1 mouse cellular context compared by ENCODE assay signal in the genomic region with DNA sequence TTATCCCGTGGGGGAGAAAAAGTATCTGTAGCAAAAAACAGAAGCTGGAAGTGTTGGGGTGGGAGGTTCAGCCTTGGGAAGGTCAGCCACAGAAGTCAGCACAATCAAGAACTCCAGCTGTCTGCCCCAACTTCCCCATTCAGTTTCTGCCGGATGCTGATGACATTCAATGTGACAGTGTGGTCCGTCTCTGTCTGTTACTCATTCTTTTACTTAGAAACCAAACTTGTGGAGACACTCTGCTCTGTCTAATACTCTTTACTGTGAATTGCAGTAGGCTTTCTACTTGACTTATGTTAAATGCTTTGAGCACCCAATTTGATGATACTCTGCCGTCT.
TF ChIP-seq lines count a peak whose summit lies in the region.

No protein-coding gene starts in this region.

TF ChIP-seq in MEL, 35 proteins besides CTCF, POLR2A, EP300 and RAD21 (continued from another document):
- no peak for TF ChIP-seq MAZ (IDR thresholded peaks at IDR 0.05; ENCODE audit: low read depth, low read length)
- peak; percentile 39; the same call in 1 of the 2 replicates for TF ChIP-seq ZNF384 (IDR thresholded peaks at IDR 0.05; ENCODE audit: low read depth, low read length)
- TF ChIP-seq ELF1 (IDR thresholded peaks at IDR 0.05; ENCODE audit: low read depth, low read length) = no peak
- TF ChIP-seq RCOR1 (IDR thresholded peaks at IDR 0.05; ENCODE audit: low read depth, low read length) = peak; percentile 39; the same call in 1 of the 2 replicates
- TF ChIP-seq MXI1 (IDR thresholded peaks at IDR 0.05; ENCODE audit: low read depth, low read length) = no peak
- peak; percentile 64; the same call in 1 of the 2 replicates for TF ChIP-seq JUND (IDR thresholded peaks at IDR 0.05; ENCODE audit: low read depth, low read length)
- TF ChIP-seq TBP (IDR thresholded peaks at IDR 0.05; ENCODE audit: low read depth, low read length) = peak; percentile 44; the same call in 1 of the 2 replicates
- no peak for TF ChIP-seq POLR2AphosphoS5 (IDR thresholded peaks at IDR 0.05; ENCODE audit: borderline replicate concordance, low read depth, low read length)
- peak; percentile 96 for TF ChIP-seq TAL1 (IDR thresholded peaks at IDR 0.05; ENCODE audit: low read length)
- no peak for TF ChIP-seq NRF1 (IDR thresholded peaks at IDR 0.05; ENCODE audit: insufficient read depth, low read depth, low read length, poor library complexity, severe bottlenecking)
- peak; percentile 96 for TF ChIP-seq ETS1 (IDR thresholded peaks at IDR 0.05; ENCODE audit: low read depth, low read length)
- peak; percentile 90 for TF ChIP-seq TCF12 (IDR thresholded peaks at IDR 0.05; ENCODE audit: low read depth, low read length)
- TF ChIP-seq MYC (IDR thresholded peaks at IDR 0.05; ENCODE audit: low read depth, low read length) = 0 out of 2 replicates have a peak, but pooled peaks have one; percentile 16
- peak; percentile 52; the same call in 1 of the 2 replicates for TF ChIP-seq GATA1 (IDR thresholded peaks at IDR 0.05; ENCODE audit: low read depth, low read length)
- TF ChIP-seq HCFC1 (IDR thresholded peaks at IDR 0.05; ENCODE audit: low read depth, low read length) = 0 out of 2 replicates have a peak, but pooled peaks have one; percentile 49
- no peak for TF ChIP-seq USF1 (IDR thresholded peaks at IDR 0.05; ENCODE audit: low read depth, low read length)
